Mouse (Mus musculus) heart, adult 2 months (tissue): ENCODE measurements at regions not wholly inside any gene's neighbourhood (a gene's known extent, or its start where the extent isn't known, plus 50 kb on each side); places are given as distances from the start of the nearest gene placed in this dataset.

Experiments
- DNase-seq, 2 experiments: peaks; one replicate each; pipeline ENCODE4 v3.0.0; 2021
- H3K27ac ChIP-seq: fragments of 200-600 bp; 2 replicates; pipeline ENCODE4 v1.8.1; 2022
- H3K27me3 ChIP-seq: fragments of 200-500 bp; 2 replicates; pipeline ENCODE4 v1.6.1; 2012; ENCODE audit warnings: mild to moderate bottlenecking, low read length, inconsistent platforms, mixed read lengths; ENCODE audit not compliant: control insufficient read depth, insufficient read depth
- H3K36me3 ChIP-seq: fragments of 200-500 bp; 2 replicates; pipeline ENCODE4 v1.6.1; 2012; ENCODE audit warnings: low read length, inconsistent platforms; ENCODE audit not compliant: control insufficient read depth, insufficient read depth
- H3K4me1 ChIP-seq: fragments of 200-500 bp; 2 replicates; pipeline ENCODE4 v1.6.1; 2011; ENCODE audit warnings: low read length; ENCODE audit not compliant: control insufficient read depth, insufficient read depth
- H3K4me3 ChIP-seq: fragments of 200-600 bp; 2 replicates; pipeline ENCODE4 v1.8.1; 2022
- H3K79me2 ChIP-seq: fragments of 200-500 bp; replicated peaks from 2 replicates; pipeline ENCODE4 v1.6.1; 2012; ENCODE audit warnings: mild to moderate bottlenecking, inconsistent platforms, low read length, moderate library complexity, mixed read lengths; ENCODE audit not compliant: control insufficient read depth, insufficient read depth
- H3K9ac ChIP-seq: fragments of 200-500 bp; 2 replicates; pipeline ENCODE4 v1.6.1; 2012; ENCODE audit warnings: low read depth, mild to moderate bottlenecking, control low read depth, inconsistent platforms, low read length, mixed read lengths
- CTCF ChIP-seq: fragments of 200-600 bp; IDR thresholded peaks from 2 replicates; pipeline ENCODE4 v1.8.1; 2022; ENCODE audit warnings: antibody characterized with exemption, mild to moderate bottlenecking, moderate library complexity
- EP300 ChIP-seq: fragments of 200-500 bp; IDR thresholded peaks from 2 replicates; pipeline ENCODE4 v1.6.1; 2011; ENCODE audit warnings: low read depth, low read length, control low read depth; ENCODE audit not compliant: insufficient read depth
- POLR2A ChIP-seq: fragments of 200-500 bp; IDR thresholded peaks from 2 replicates; pipeline ENCODE4 v1.6.1; 2011; ENCODE audit warnings: mild to moderate bottlenecking, low read depth, low read length, control low read depth; ENCODE audit not compliant: insufficient read depth
- WGBS: fragments of 180-500 bp; shearing (Covaris S2); methylation state at CpG from one replicate; pipeline ENCODE4 v1.1.7; 2018; 5-methylcytosine and 5-hydroxymethylcytosine counted together
- intact Hi-C: fragments of 180-260 bp; cut with DNase I; formaldehyde crosslinking; loops from one replicate; pipeline ENCODE4 v1.15.1; 2025

GRCm38 (mm10) chr3:147118622-147119021 is 266.5 kb downstream of the Ttll7 start:
- 84% methylated on average over 6 of the region's 6 CpGs for WGBS
- H3K36me3 ChIP-seq = no peaks in the 10 kb centered on the region
- no peak overlapping the region for H3K9ac ChIP-seq
- intact Hi-C loops = no loop called here
- H3K79me2 ChIP-seq = no peaks in the 10 kb centered on the region
- no peaks in the 10 kb centered on the region for H3K27me3 ChIP-seq
- no peak for TF ChIP-seq CTCF
- TF ChIP-seq EP300 = no peak
- no peak for TF ChIP-seq POLR2A
- H3K4me3 ChIP-seq = no peak overlapping the region
- H3K27ac ChIP-seq = no peak overlapping the region
- no peak for DNase-seq
- no peaks in the 10 kb centered on the region for H3K4me1 ChIP-seq

DNA sequence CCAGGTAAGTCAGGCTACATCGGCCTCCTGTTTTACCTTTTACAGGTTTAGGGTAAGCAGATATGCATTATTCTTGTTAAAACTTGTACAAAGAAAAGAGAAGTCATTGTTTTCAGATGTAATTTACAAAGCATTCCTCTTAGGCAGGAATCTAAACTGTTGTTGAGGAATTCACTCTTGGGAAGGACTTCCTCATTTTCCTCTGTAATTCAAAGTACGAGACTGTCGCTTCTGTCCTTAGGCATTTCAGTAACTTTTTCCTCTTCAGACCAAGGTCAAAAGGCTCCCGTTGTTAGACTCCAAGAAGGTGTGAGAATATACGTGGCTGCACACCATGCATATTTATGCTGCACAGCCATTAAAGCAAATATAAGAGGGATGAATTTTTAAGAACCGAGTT is 269.7 kb downstream of the Ttll7 start:
- 76% methylated on average over 6 of the region's 6 CpGs for WGBS
- H3K4me1 ChIP-seq = no peaks in the 10 kb centered on the region

GRCm38 (mm10) chr3:147127740-147128139 is 275.6 kb downstream of the Ttll7 start:
- TF ChIP-seq CTCF = no peak
- Histone ChIP-seq H3K4me3 (no peak overlapping the region), H3K27me3 (no peaks in the 10 kb centered on the region), H3K9ac (no peak overlapping the region), H3K79me2 (no peaks in the 10 kb centered on the region), H3K36me3 (no peaks in the 10 kb centered on the region), H3K4me1 (no peaks in the 10 kb centered on the region), H3K27ac (no peak overlapping the region)
- intact Hi-C loops = no loop called here
- 70% methylated on average over 6 of the region's 6 CpGs for WGBS
- DNase-seq = no peak

More for the DNA sequence above, 269.7 kb downstream of the Ttll7 start:
- H3K27ac ChIP-seq = no peak overlapping the region
- no peak overlapping the region for H3K4me3 ChIP-seq
- no peaks in the 10 kb centered on the region for H3K36me3 ChIP-seq
- TF ChIP-seq CTCF (no peak), EP300 (no peak), POLR2A (no peak)
- no peaks in the 10 kb centered on the region for H3K27me3 ChIP-seq
- intact Hi-C loops = no loop called here
- H3K79me2 ChIP-seq = no peaks in the 10 kb centered on the region
- DNase-seq = no peak
- H3K9ac ChIP-seq = no peak overlapping the region

- no peak for TF ChIP-seq POLR2A
- no peak for TF ChIP-seq EP300
- TF ChIP-seq CTCF = no peak
- WGBS = 90% methylated on average over 13 of the region's 13 CpGs
These were observed 280.7 kb downstream of the Ttll7 start for GRCm38 (mm10) chr3:147132830-147133229.

GRCm38 (mm10) chr3:147133408-147133807 is 281.2 kb downstream of the Ttll7 start:
- WGBS = 87% methylated on average over 13 of the region's 13 CpGs
- Histone ChIP-seq H3K27ac (no peak overlapping the region), H3K27me3 (no peaks in the 10 kb centered on the region), H3K4me3 (no peak overlapping the region), H3K79me2 (no peaks in the 10 kb centered on the region), H3K9ac (no peak overlapping the region), H3K4me1 (no peaks in the 10 kb centered on the region), H3K36me3 (no peaks in the 10 kb centered on the region)
- no peak for TF ChIP-seq POLR2A
- no peak for TF ChIP-seq CTCF
- no peak for TF ChIP-seq EP300
- intact Hi-C loops = no loop called here
- no peak for DNase-seq

More at GRCm38 (mm10) chr3:147132830-147133229, 280.7 kb downstream of the Ttll7 start:
- Histone ChIP-seq H3K9ac (no peak overlapping the region), H3K27me3 (no peaks in the 10 kb centered on the region), H3K27ac (no peak overlapping the region), H3K4me3 (no peak overlapping the region), H3K36me3 (no peaks in the 10 kb centered on the region), H3K79me2 (no peaks in the 10 kb centered on the region), H3K4me1 (no peaks in the 10 kb centered on the region)
- no peak for DNase-seq
- intact Hi-C loops = no loop called here

- Histone ChIP-seq H3K4me3 (no peak overlapping the region), H3K79me2 (no peaks in the 10 kb centered on the region), H3K27ac (no peak overlapping the region), H3K36me3 (no peaks in the 10 kb centered on the region), H3K27me3 (no peaks in the 10 kb centered on the region), H3K9ac (no peak overlapping the region), H3K4me1 (no peaks in the 10 kb centered on the region)
- intact Hi-C loops = no loop called here
- 87% methylated on average over 3 of the region's 3 CpGs for WGBS
- no peak for DNase-seq
- TF ChIP-seq CTCF (no peak), POLR2A (no peak), EP300 (no peak)
These were observed 288.2 kb downstream of the Ttll7 start for GRCm38 (mm10) chr3:147140414-147140813.
